Mouse (Mus musculus) heart, adult 2 months (tissue): ENCODE measurements around the gene Ak4.

Experiments
- CTCF ChIP-seq: fragments of 200-600 bp; IDR thresholded peaks from 2 replicates; pipeline ENCODE4 v1.8.1; 2022; ENCODE audit warnings: antibody characterized with exemption, mild to moderate bottlenecking, moderate library complexity
- POLR2A ChIP-seq: fragments of 200-500 bp; IDR thresholded peaks from 2 replicates; pipeline ENCODE4 v1.6.1; 2011; ENCODE audit warnings: mild to moderate bottlenecking, low read depth, low read length, control low read depth; ENCODE audit not compliant: insufficient read depth

DNA sequence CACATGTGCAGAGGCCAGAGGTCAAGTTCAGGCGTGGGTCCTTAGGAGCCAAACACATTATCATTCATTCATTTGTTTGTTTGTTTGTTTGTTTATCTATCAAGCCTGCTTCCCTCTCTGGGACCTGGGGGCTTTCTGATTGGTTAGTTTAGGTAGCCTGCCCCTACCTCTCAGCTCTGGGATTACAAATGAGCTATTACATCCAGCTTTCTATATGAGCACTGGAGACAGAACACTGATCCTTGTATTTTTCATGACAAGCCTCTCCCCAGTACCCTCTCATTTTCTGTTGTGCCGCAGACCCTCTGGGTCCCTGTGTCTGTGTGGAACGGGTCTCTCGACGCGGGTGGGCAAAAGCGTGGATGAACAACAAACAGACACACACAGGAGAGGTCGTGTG, 30.8 kb upstream of the Ak4 start:
- no peak for TF ChIP-seq CTCF
- TF ChIP-seq POLR2A, result no peak
